Mouse (Mus musculus) cortical plate, adult 2 months (tissue): ENCODE measurements around the gene Il12rb2.

ENCODE experiments used
- CTCF ChIP-seq: fragments of 200-500 bp; IDR thresholded peaks from 2 replicates; pipeline ENCODE4 v1.5.1; 2011; ENCODE audit warnings: mild to moderate bottlenecking, control low read depth, low read length; ENCODE audit not compliant: insufficient read depth; ENCODE audit errors: extremely low read depth
- POLR2A ChIP-seq: fragments of 200-500 bp; IDR thresholded peaks from 2 replicates; pipeline ENCODE4 v1.6.1; 2011; ENCODE audit warnings: mild to moderate bottlenecking, low read length, control low read depth; ENCODE audit not compliant: insufficient read depth; ENCODE audit errors: extremely low read depth

DNA sequence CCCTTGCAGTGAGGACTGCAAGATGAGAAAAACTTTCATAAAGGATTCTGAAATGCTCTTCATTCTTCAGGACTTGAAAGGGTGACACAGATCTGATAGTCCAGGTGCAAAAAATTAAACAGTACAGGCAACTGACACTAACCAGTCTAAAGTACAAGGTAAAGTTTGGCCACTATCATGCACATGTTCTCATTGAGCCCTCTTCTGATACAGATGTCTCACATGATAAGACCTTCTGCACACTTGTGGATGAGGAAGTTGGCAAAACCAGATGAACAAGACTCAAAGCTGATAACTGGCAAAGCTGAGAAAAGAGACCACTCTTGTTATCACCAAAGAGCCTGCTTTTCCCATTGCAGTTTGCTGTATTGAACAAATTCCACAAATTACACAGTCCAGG lies 38.0 kb downstream of the Il12rb2 start:
- TF ChIP-seq CTCF (no peak), POLR2A (no peak)
